Mouse (Mus musculus): ENCODE measurements around the gene Sptbn1.
A peak's percentile ranks its signal among the peaks of the same experiment; 100 is the strongest.

Sptbn1 gene

DNA sequence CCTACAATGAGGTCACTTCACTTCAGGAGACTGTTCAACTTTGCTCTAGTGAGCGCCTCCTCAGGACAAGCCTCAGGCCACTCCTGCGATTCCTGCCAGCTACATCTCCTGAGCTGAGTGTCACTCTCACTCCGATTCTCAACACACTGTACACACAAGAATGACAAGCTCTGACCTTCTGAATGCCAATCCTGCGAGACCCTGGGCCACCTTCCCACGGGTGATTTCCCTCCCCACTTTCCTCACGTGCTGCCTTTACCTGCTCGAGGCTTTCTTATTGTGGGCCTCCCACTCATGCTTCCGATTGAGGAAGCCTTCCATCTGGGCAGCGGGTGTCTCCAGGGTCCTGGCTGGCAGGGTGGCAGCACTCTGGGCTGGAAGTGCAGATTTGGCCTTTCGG lies 163.8 kb downstream of the Sptbn1 start:
- TF ChIP-seq CTCF (conservative IDR thresholded peaks at IDR 0.05; ENCODE audit: low read length), result no peak
- TF ChIP-seq NANOG (IDR thresholded peaks at IDR 0.05; ENCODE audit: borderline replicate concordance, low read length), result no peak
- no peak for TF ChIP-seq POU5F1 (IDR thresholded peaks at IDR 0.05; ENCODE audit: borderline replicate concordance, low read length)

DNA sequence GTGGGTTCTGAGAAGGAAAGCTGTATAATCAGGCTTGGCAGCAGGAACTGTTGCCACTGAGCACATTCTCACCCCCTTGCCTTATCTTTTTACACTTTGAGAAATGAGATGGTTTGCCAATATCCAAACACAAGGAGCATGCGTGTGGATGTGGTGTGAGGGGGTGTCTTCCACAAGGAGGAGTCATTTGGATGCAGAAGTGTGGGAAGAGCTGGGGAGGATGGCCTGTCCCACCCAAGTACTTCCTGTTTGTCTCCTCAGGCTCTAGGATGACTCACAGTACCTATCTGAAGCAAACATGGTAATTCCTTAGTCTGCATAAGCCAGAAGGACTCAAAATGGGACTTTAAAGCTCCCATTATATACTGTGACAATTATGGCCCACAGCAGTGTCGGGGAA lies 165.4 kb downstream of the Sptbn1 start:
- TF ChIP-seq POU5F1 (IDR thresholded peaks at IDR 0.05; ENCODE audit: borderline replicate concordance, low read length) (no peak), NANOG (IDR thresholded peaks at IDR 0.05; ENCODE audit: borderline replicate concordance, low read length) (no peak), CTCF (conservative IDR thresholded peaks at IDR 0.05; ENCODE audit: low read length) (no peak)
- H3K36me3 ChIP-seq (ENCODE audit: insufficient read depth, low read length), result peaks cover 87% of the 10 kb centered on the region
- no peaks in the 10 kb centered on the region for H3K4me1 ChIP-seq (replicated peaks; ENCODE audit: low read depth, low read length)
- no peaks in the 10 kb centered on the region for H3K9me3 ChIP-seq (ENCODE audit: low read length)
- no peak overlapping the region for H3K4me3 ChIP-seq (replicated peaks; ENCODE audit: low read length)
- H3K27me3 ChIP-seq (ENCODE audit: insufficient read depth, low read length), result no peaks in the 10 kb centered on the region

More for the DNA sequence above, 163.8 kb downstream of the Sptbn1 start:
- no peak overlapping the region for H3K4me3 ChIP-seq (replicated peaks; ENCODE audit: low read length)
- H3K36me3 ChIP-seq (ENCODE audit: insufficient read depth, low read length), result peaks cover 93% of the 10 kb centered on the region
- no peaks in the 10 kb centered on the region for H3K4me1 ChIP-seq (replicated peaks; ENCODE audit: low read depth, low read length)
- H3K9me3 ChIP-seq (ENCODE audit: low read length), result no peaks in the 10 kb centered on the region
- no peaks in the 10 kb centered on the region for H3K27me3 ChIP-seq (ENCODE audit: insufficient read depth, low read length)

DNA sequence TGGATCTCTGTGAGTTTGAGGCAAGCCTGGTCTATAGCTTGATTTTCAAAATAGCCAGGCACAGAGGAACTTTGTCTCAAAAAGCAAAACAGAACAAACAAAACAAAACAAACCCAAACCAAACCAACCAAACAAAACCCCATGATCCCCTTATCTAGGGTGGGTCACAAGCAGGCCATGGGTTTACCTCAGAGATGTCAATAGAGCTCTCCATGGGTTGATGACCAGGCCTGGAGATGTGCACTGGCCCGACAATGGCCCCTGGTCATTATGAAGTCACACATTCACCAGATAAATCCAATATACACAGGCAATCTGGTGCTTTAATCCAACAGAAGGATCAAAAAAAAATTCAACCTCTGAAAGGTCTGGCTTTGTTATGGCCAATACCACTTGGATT lies 166.2 kb downstream of the Sptbn1 start:
- TF ChIP-seq NANOG (IDR thresholded peaks at IDR 0.05; ENCODE audit: borderline replicate concordance, low read length), result no peak
- no peak for TF ChIP-seq POU5F1 (IDR thresholded peaks at IDR 0.05; ENCODE audit: borderline replicate concordance, low read length)
- no peak for TF ChIP-seq CTCF (conservative IDR thresholded peaks at IDR 0.05; ENCODE audit: low read length)

DNA sequence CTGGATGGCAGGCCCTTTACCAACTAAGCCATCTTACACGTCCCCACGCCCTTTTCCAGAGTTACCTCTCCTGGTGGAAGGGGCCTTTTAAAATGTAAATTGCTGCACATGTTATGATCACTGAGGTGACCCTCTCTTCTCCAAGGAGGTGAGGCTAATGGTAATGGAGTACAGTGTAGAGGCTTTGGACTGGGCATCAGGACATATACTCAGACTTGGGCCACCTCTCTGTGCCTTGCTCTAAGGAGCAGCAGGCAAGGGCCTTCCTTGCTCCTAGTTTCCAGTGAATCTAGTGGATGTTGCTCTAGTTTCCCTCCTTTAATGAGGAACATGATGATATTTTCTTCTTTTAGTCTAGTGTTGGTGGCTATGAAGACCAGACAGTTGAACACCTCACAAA lies 166.8 kb downstream of the Sptbn1 start:
- Histone ChIP-seq H3K9me3 (ENCODE audit: low read length) (no peaks in the 10 kb centered on the region), H3K4me1 (replicated peaks; ENCODE audit: low read depth, low read length) (no peaks in the 10 kb centered on the region), H3K27me3 (ENCODE audit: insufficient read depth, low read length) (no peaks in the 10 kb centered on the region), H3K36me3 (ENCODE audit: insufficient read depth, low read length) (peaks cover 83% of the 10 kb centered on the region), H3K4me3 (replicated peaks; ENCODE audit: low read length) (no peak overlapping the region)
- TF ChIP-seq POU5F1 (IDR thresholded peaks at IDR 0.05; ENCODE audit: borderline replicate concordance, low read length) (no peak), NANOG (IDR thresholded peaks at IDR 0.05; ENCODE audit: borderline replicate concordance, low read length) (no peak), CTCF (conservative IDR thresholded peaks at IDR 0.05; ENCODE audit: low read length) (no peak)

More for the DNA sequence above, 166.2 kb downstream of the Sptbn1 start:
- peaks cover 86% of the 10 kb centered on the region for H3K36me3 ChIP-seq (ENCODE audit: insufficient read depth, low read length)
- no peaks in the 10 kb centered on the region for H3K4me1 ChIP-seq (replicated peaks; ENCODE audit: low read depth, low read length)
- H3K27me3 ChIP-seq (ENCODE audit: insufficient read depth, low read length), result no peaks in the 10 kb centered on the region
- no peaks in the 10 kb centered on the region for H3K9me3 ChIP-seq (ENCODE audit: low read length)
- no peak overlapping the region for H3K4me3 ChIP-seq (replicated peaks; ENCODE audit: low read length)

DNA sequence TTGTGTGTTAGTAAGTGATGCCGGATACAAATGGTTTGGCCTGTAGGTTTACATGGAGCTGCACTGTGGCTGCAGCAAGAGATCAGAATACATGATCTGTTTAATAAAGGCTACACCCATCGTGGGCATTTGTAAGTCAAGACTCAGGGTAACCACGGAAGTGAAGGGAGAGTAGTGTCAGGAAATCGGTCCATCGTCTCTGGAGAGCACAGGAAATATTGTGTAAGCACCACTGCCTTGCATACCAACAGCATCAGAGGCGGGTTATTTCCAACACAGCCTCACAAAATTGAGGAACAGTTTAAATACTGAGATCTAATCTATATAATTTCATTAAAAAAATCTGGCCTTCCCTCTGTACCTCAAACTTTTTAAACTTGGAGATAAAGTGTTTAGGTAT lies 168.1 kb downstream of the Sptbn1 start:
- H3K4me1 ChIP-seq (replicated peaks; ENCODE audit: low read depth, low read length), result no peaks in the 10 kb centered on the region
- H3K4me3 ChIP-seq (replicated peaks; ENCODE audit: low read length), result no peak overlapping the region
- peaks cover 70% of the 10 kb centered on the region for H3K36me3 ChIP-seq (ENCODE audit: insufficient read depth, low read length)
- no peak for TF ChIP-seq CTCF (conservative IDR thresholded peaks at IDR 0.05; ENCODE audit: low read length)
- TF ChIP-seq NANOG (IDR thresholded peaks at IDR 0.05; ENCODE audit: borderline replicate concordance, low read length), result no peak
- TF ChIP-seq POU5F1 (IDR thresholded peaks at IDR 0.05; ENCODE audit: borderline replicate concordance, low read length), result no peak
- no peaks in the 10 kb centered on the region for H3K27me3 ChIP-seq (ENCODE audit: insufficient read depth, low read length)
- H3K9me3 ChIP-seq (ENCODE audit: low read length), result no peaks in the 10 kb centered on the region

DNA sequence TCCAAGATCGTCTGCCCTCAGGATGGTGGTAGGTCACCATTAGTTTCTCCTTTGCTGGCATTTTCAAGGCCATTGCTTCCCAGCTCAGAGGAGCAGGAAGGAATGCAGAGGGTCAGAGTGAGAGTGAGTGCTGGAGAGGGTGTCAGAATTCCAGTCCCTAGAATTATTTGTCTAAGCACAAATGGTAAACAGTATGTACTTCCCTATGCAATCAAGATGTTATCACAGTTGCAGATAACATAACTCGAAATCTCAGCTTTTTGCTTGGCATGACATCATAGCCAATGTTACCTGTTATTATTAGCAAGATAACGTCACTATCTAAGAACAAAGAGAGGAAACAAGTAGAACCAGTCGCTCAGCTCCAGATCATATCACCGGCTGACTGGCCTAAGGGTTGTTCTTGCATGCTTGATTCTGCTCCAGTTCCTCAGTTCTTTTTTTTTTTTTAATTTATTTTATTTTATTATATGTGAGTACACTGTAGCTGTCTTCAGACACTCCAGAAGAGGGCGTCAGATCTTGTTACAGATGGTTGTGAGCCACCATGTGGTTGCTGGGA lies 172.7 kb downstream of the Sptbn1 start:
- no peak overlapping the region for H3K4me3 ChIP-seq (replicated peaks; ENCODE audit: low read length)
- no peaks in the 10 kb centered on the region for H3K27me3 ChIP-seq (ENCODE audit: insufficient read depth, low read length)
- H3K4me1 ChIP-seq (replicated peaks; ENCODE audit: low read depth, low read length), result no peaks in the 10 kb centered on the region
- peaks cover 25% of the 10 kb centered on the region for H3K36me3 ChIP-seq (ENCODE audit: insufficient read depth, low read length)
- TF ChIP-seq CTCF (conservative IDR thresholded peaks at IDR 0.05; ENCODE audit: low read length) (no peak), NANOG (IDR thresholded peaks at IDR 0.05; ENCODE audit: borderline replicate concordance, low read length) (no peak), POU5F1 (IDR thresholded peaks at IDR 0.05; ENCODE audit: borderline replicate concordance, low read length) (no peak)
- no peaks in the 10 kb centered on the region for H3K9me3 ChIP-seq (ENCODE audit: low read length)

DNA sequence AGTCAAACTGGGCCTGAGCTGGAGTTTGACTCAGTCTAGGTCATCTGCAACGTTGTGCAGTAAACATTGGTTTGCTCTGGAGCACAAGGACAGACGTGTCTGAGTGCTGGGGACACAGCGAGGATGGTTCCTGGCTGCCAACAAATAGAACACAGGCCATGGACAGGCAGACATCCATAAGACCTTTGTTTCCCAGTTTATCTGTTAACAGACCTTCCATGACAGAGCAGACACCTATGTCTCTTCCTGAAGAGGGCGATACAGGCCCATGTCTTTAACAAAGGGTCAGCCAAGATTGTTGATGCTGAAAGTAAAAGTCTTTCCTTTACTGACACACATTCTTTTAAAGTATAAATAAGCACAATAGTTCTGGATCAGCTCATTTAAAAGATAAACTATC lies 176.1 kb downstream of the Sptbn1 start:
- Histone ChIP-seq H3K27me3 (ENCODE audit: insufficient read depth, low read length) (no peaks in the 10 kb centered on the region), H3K9me3 (ENCODE audit: low read length) (no peaks in the 10 kb centered on the region), H3K36me3 (ENCODE audit: insufficient read depth, low read length) (0 out of 2 replicates have a peak, but pooled peaks cover 3% of the 10 kb centered on the region), H3K4me3 (replicated peaks; ENCODE audit: low read length) (no peak overlapping the region), H3K4me1 (replicated peaks; ENCODE audit: low read depth, low read length) (no peaks in the 10 kb centered on the region)
- TF ChIP-seq NANOG (IDR thresholded peaks at IDR 0.05; ENCODE audit: borderline replicate concordance, low read length), result no peak
- TF ChIP-seq CTCF (conservative IDR thresholded peaks at IDR 0.05; ENCODE audit: low read length), result peak; percentile 30

DNA sequence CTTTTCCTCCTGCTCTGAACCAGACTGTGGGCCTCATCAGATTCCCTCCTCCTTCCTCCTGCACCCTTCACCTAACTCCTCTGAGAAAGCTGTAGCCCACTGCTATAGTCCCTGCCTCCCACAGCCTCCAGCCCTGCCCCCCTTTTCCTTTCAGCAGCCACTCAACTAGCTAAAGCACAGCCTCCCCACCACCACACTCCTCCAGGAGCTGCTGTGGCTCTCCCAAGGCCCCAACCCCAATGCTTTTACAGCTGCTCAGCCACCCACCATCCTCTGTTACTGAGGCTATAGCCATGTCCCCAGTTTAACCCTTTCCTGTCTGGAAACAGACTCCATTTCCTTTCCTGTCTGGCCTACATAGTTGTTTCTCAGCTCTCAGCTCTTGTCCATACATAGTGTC lies 182.9 kb downstream of the Sptbn1 start:
- TF ChIP-seq POU5F1 (IDR thresholded peaks at IDR 0.05; ENCODE audit: borderline replicate concordance, low read length) (no peak), CTCF (conservative IDR thresholded peaks at IDR 0.05; ENCODE audit: low read length) (no peak), NANOG (IDR thresholded peaks at IDR 0.05; ENCODE audit: borderline replicate concordance, low read length) (no peak)
- H3K4me3 ChIP-seq (replicated peaks; ENCODE audit: low read length), result no peak overlapping the region

DNA sequence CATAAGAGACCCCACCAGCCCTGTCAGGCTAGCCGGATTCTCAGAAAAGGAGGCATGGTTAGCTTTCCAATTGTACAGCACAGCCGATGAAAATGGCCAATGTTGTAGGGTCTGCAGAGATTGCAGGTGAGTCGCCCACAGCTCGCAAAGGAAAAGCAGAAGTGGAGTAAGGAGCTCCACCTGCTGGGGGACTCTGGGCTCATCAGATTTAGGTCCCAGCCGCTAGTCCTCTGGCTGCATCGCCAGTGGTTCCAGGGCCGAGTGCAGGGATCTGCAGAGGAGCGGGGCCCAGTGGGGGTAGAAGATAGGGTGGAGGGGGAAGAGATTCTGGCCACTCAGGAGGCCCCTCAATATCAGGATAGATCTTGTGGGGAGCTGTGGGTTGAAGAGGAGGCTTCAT lies 210.7 kb downstream of the Sptbn1 start:
- Histone ChIP-seq H3K27me3 (ENCODE audit: insufficient read depth, low read length) (no peaks in the 10 kb centered on the region), H3K9me3 (ENCODE audit: low read length) (peaks cover 8% of the 10 kb centered on the region; the same call in 1 of the 2 replicates), H3K4me1 (replicated peaks; ENCODE audit: low read depth, low read length) (no peaks in the 10 kb centered on the region), H3K36me3 (ENCODE audit: insufficient read depth, low read length) (no peaks in the 10 kb centered on the region), H3K4me3 (replicated peaks; ENCODE audit: low read length) (no peak overlapping the region)
- no peak for TF ChIP-seq POU5F1 (IDR thresholded peaks at IDR 0.05; ENCODE audit: borderline replicate concordance, low read length)
- TF ChIP-seq CTCF (conservative IDR thresholded peaks at IDR 0.05; ENCODE audit: low read length), result peak; percentile 25; the same call in 1 of the 2 replicates
- TF ChIP-seq NANOG (IDR thresholded peaks at IDR 0.05; ENCODE audit: borderline replicate concordance, low read length), result no peak

More for the DNA sequence above, 182.9 kb downstream of the Sptbn1 start:
- H3K36me3 ChIP-seq (ENCODE audit: insufficient read depth, low read length), result no peaks in the 10 kb centered on the region
- no peaks in the 10 kb centered on the region for H3K9me3 ChIP-seq (ENCODE audit: low read length)
- H3K4me1 ChIP-seq (replicated peaks; ENCODE audit: low read depth, low read length), result no peaks in the 10 kb centered on the region
- H3K27me3 ChIP-seq (ENCODE audit: insufficient read depth, low read length), result no peaks in the 10 kb centered on the region

All from E14TG2a.4 (cell line).